Mouse (Mus musculus) MEL (cell line): ENCODE data around the gene Vat1. TPM values are rescaled to one million over a fixed set of nuclear protein-coding genes. Genes with fewer than 3 reads are reported as not detected.
A peak's percentile ranks its signal among the peaks of the same experiment; 100 is the strongest.

Experiments
- DNase-seq: peaks from one replicate; pipeline ENCODE4 v3.0.0; 2011; ENCODE audit warnings: low read depth, low spot score
- H3K27ac ChIP-seq: 2 replicates; pipeline ENCODE4 v1.5.1; 2012; ENCODE audit warnings: low read depth, mild to moderate bottlenecking, control low read depth, low read length, moderate library complexity; ENCODE audit not compliant: control insufficient read depth
- H3K27me3 ChIP-seq, 2 experiments: fragments of 150-350 bp in 1 of 2; sonication (generic) in 1 of 2; 2 replicates each; pipeline ENCODE4 v1.6.1; 2012; ENCODE audit warnings: low read length in 2 of 2, mild to moderate bottlenecking in 2 of 2, improper control_type of control experiment in 1 of 2, moderate library complexity in 1 of 2; ENCODE audit not compliant: insufficient read depth in 2 of 2, control insufficient read depth in 1 of 2
- H3K36me3 ChIP-seq, 2 experiments: 2 replicates each; pipeline ENCODE4 v1.6.1; 2012 to 2014; ENCODE audit warnings: low read length in 2 of 2, improper control_type of control experiment in 1 of 2, inconsistent platforms in 1 of 2, mild to moderate bottlenecking in 1 of 2; ENCODE audit not compliant: insufficient read depth in 2 of 2, control insufficient read depth in 1 of 2
- H3K4me1 ChIP-seq, 2 experiments: fragments of 150-350 bp in 1 of 2; sonication (generic) in 1 of 2; 2 replicates each; pipeline ENCODE4 v1.6.1; 2012; ENCODE audit warnings: low read length in 2 of 2, improper control_type of control experiment in 1 of 2, mild to moderate bottlenecking in 1 of 2; ENCODE audit not compliant: insufficient read depth in 2 of 2, control insufficient read depth in 1 of 2
- H3K4me3 ChIP-seq, 2 experiments: fragments of 150-350 bp in 1 of 2; sonication (generic) in 1 of 2; 2 replicates each; pipeline ENCODE4 v1.5.1; 2012; ENCODE audit warnings: low read depth in 2 of 2, low read length in 2 of 2, mild to moderate bottlenecking in 2 of 2, moderate library complexity in 2 of 2, control low read depth in 1 of 2, improper control_type of control experiment in 1 of 2; ENCODE audit not compliant: control insufficient read depth in 1 of 2, insufficient read depth in 1 of 2
- H3K79me2 ChIP-seq: 2 replicates; pipeline ENCODE4 v1.6.1; 2012; ENCODE audit warnings: mild to moderate bottlenecking, low read length, moderate library complexity; ENCODE audit not compliant: control insufficient read depth, poor library complexity, insufficient read depth
- H3K9ac ChIP-seq: 2 replicates; pipeline ENCODE4 v1.6.1; 2012; ENCODE audit warnings: low read depth, mild to moderate bottlenecking, control low read depth, low read length, moderate library complexity; ENCODE audit not compliant: control insufficient read depth, poor library complexity, severe bottlenecking
- H3K9me3 ChIP-seq: fragments of 150-350 bp; sonication (generic); replicated peaks from 2 replicates; pipeline ENCODE4 v1.6.1; 2012; ENCODE audit warnings: mild to moderate bottlenecking, low read length, improper control_type of control experiment, moderate library complexity; ENCODE audit not compliant: insufficient read depth
- BHLHE40 ChIP-seq: IDR thresholded peaks from 2 replicates; pipeline ENCODE4 v1.6.1; 2012; ENCODE audit warnings: low read depth, mild to moderate bottlenecking, inconsistent platforms, low read length, improper control_type of control experiment, borderline replicate concordance
- ELF1 ChIP-seq: IDR thresholded peaks from 2 replicates; pipeline ENCODE4 v1.6.1; 2014; ENCODE audit warnings: low read depth, mild to moderate bottlenecking, inconsistent platforms, low read length, improper control_type of control experiment, moderate library complexity
- EP300 ChIP-seq, 2 experiments: IDR thresholded peaks; 2 replicates each; pipeline ENCODE4 v1.6.1; 2011; ENCODE audit warnings: improper control_type of control experiment in 2 of 2, low read length in 2 of 2, low read depth in 1 of 2, mild to moderate bottlenecking in 1 of 2
- ETS1 ChIP-seq: IDR thresholded peaks from 2 replicates; pipeline ENCODE4 v1.6.1; 2012; ENCODE audit warnings: low read depth, mild to moderate bottlenecking, inconsistent platforms, low read length, improper control_type of control experiment, moderate library complexity
- GATA1 ChIP-seq: IDR thresholded peaks from 2 replicates; pipeline ENCODE4 v1.6.1; 2011; ENCODE audit warnings: low read depth, low read length, improper control_type of control experiment
- KAT2A ChIP-seq: conservative IDR thresholded peaks from 2 replicates; pipeline ENCODE4 v1.6.1; 2012; ENCODE audit warnings: low read depth, low read length, improper control_type of control experiment, inconsistent platforms
- MAX ChIP-seq: IDR thresholded peaks from 2 replicates; pipeline ENCODE4 v1.6.1; 2011; ENCODE audit warnings: low read length, improper control_type of control experiment
- MXI1 ChIP-seq: IDR thresholded peaks from 2 replicates; pipeline ENCODE4 v1.6.1; 2011; ENCODE audit warnings: mild to moderate bottlenecking, low read depth, low read length, improper control_type of control experiment
- MYC ChIP-seq: IDR thresholded peaks from 2 replicates; pipeline ENCODE4 v1.6.1; 2011; ENCODE audit warnings: low read depth, mild to moderate bottlenecking, low read length, improper control_type of control experiment, moderate library complexity
- NELFE ChIP-seq: IDR thresholded peaks from 2 replicates; pipeline ENCODE4 v1.6.1; 2011; ENCODE audit warnings: low read depth, low read length, improper control_type of control experiment
- POLR2AphosphoS5 ChIP-seq: IDR thresholded peaks from 2 replicates; pipeline ENCODE4 v1.6.1; 2012; ENCODE audit warnings: low read depth, borderline replicate concordance, mild to moderate bottlenecking, inconsistent platforms, low read length, moderate library complexity, mixed read lengths
- TAL1 ChIP-seq: IDR thresholded peaks from 2 replicates; pipeline ENCODE4 v1.6.1; 2012; ENCODE audit warnings: mild to moderate bottlenecking, inconsistent platforms, low read length, moderate library complexity, mixed read lengths
- TCF12 ChIP-seq: IDR thresholded peaks from 2 replicates; pipeline ENCODE4 v1.6.1; 2014; ENCODE audit warnings: low read depth, mild to moderate bottlenecking, inconsistent platforms, low read length, improper control_type of control experiment, moderate library complexity
- ZC3H11A ChIP-seq: IDR thresholded peaks from 2 replicates; pipeline ENCODE4 v1.6.1; 2012; ENCODE audit warnings: low read depth, mild to moderate bottlenecking, inconsistent platforms, low read length, improper control_type of control experiment
- ZKSCAN1 ChIP-seq: IDR thresholded peaks from 2 replicates; pipeline ENCODE4 v1.6.1; 2012; ENCODE audit warnings: low read depth, mild to moderate bottlenecking, inconsistent platforms, low read length, improper control_type of control experiment, moderate library complexity
- polyA plus RNA-seq, 2 experiments: library from polyadenylated mRNA; stranded (reverse) in 1 of 2; unstranded in 1 of 2; fragments of >175 nt in 1 of 2; fragments of >200 nt in 1 of 2; gene quantifications; 2 replicates each; pipeline versions ENCODE4 v1.2.1 to v1.2.4; 2012; ENCODE audit warnings: low replicate concordance in 2 of 2, low read depth in 1 of 2; ENCODE audit not compliant: insufficient read length in 2 of 2, insufficient read depth in 1 of 2, missing spikeins in 1 of 2
- total RNA-seq: library from RNA; depleted of rRNA; stranded (reverse); fragments of 300-350 nt; gene quantifications from 2 replicates; pipeline ENCODE4 v1.2.3, GENCODE M21; 2012

The Vat1 gene
- total and polyA plus RNA-seq, 3 experiments, result 43.9 to 125 TPM; not detected in 1

DNA sequence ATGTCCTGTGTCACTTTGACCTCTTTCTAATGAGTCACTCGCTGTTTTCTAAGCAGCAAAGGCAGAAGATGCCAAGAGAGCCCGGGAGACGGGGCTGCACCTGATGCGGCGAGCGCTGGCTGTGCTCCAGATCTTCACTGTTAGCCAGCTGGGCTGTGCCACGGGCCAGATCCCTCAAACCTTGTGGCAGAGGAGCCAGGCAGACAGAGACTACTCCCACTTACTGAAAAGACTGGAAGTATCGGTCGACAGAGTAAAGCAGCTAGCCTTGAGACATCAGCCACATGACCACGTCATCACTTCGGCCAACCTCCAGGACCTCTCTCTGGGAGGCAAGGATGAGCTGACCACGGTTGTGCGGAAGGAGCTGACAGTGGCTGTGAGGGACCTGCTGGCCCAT lies 32.6 kb downstream of the Vat1 start:
- DNase-seq, result no peak
- Histone ChIP-seq H3K9ac (no peak overlapping the region), H3K36me3 (peaks cover 3 to 9% of the 10 kb centered on the region in 2 experiments; a peak in 3 of 4 replicates), H3K9me3 (no peaks in the 10 kb centered on the region), H3K4me3 (no peak overlapping the region), H3K27ac (no peak overlapping the region), H3K27me3 (no peaks in the 10 kb centered on the region), H3K4me1 (no peaks in the 10 kb centered on the region), H3K79me2 (no peaks in the 10 kb centered on the region; the same call in 1 of the 2 replicates)
- TF ChIP-seq TCF12 (no peak), ETS1 (no peak)

DNA sequence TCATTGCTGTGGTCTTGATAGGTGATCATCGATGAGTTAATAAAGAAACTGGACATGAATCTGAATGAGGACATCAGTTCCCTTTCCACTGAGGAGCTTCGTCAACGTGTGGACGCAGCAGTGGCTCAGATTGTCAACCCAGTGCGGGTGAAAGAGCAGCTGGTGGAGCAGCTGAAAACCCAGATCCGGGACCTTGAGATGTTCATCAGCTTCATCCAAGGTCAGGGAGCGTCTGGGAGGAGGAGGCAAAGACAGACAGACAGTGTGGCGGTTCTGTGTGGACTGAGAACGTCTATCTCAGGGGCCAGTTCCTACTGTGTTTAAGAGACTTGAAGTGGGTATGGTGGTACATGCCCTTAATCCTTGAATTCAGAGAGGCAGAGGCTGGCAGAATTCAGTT lies 34.7 kb downstream of the Vat1 start:
- H3K27me3 ChIP-seq, result no peaks in the 10 kb centered on the region
- peaks cover 7% of the 10 kb centered on the region for H3K79me2 ChIP-seq
- peaks cover 8 to 9% of the 10 kb centered on the region in 2 experiments for H3K36me3 ChIP-seq
- no peak overlapping the region for H3K4me3 ChIP-seq
- no peaks in the 10 kb centered on the region for H3K9me3 ChIP-seq
- no peak overlapping the region for H3K27ac ChIP-seq
- DNase-seq, result no peak
- H3K9ac ChIP-seq, result no peak overlapping the region
- TF ChIP-seq BHLHE40 (no peak), GATA1 (no peak), KAT2A (no peak), ZC3H11A (no peak), POLR2AphosphoS5 (no peak), ELF1 (no peak), ZKSCAN1 (no peak)
- TF ChIP-seq, all 39 proteins: peak for 0
- H3K4me1 ChIP-seq, result peaks cover 4 to 7% of the 10 kb centered on the region in 2 experiments

DNA sequence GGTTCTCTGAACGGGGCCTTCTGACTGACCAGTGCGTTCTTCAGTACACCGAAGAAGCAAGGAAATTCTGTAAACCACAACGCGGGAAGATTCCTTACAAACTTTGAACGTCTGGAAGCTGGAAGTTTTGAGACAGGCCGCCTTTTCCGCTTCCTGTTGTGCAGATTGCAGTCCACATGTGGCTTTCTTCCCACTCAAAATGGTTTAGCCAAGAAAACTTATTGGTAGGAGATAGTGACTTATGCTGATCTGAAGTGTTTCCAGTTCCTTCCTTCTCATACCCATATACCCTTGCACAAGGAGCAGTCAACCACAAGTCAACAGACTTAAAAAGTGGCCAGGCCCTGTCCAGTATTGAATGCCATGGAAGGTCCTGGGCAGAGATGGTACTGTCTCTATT lies 39.9 kb downstream of the Vat1 start:
- peaks cover 5 to 20% of the 10 kb centered on the region in 2 experiments for H3K4me1 ChIP-seq
- peak overlapping the region; percentile 85 to 91 for H3K4me3 ChIP-seq
- TF ChIP-seq MAX (peak; percentile 57), NELFE (no peak), EP300 (IDR thresholded peaks at IDR 0.05; ENCODE audit: low read depth in 1 of 2, low read length in 2 of 2) (0 out of 4 replicates have a peak, but pooled peaks of 1 of the 2 experiments have one; percentile 1), MXI1 (0 out of 2 replicates have a peak, but pooled peaks have one; percentile 0), TAL1 (no peak), MYC (no peak)
- no peaks in the 10 kb centered on the region for H3K9me3 ChIP-seq
- H3K9ac ChIP-seq, result peak overlapping the region; percentile 85
- no peaks in the 10 kb centered on the region for H3K27me3 ChIP-seq
- peak; percentile 62 for DNase-seq
- H3K36me3 ChIP-seq, result peaks cover 7 to 13% of the 10 kb centered on the region in 2 experiments
- H3K27ac ChIP-seq, result peak overlapping the region; percentile 59; the same call in 1 of the 2 replicates
- H3K79me2 ChIP-seq, result peaks cover 20% of the 10 kb centered on the region
